Mouse (Mus musculus): Measurements from ENCODE around the gene Plbd1.

Plbd1 gene

GRCm38 (mm10) chr6:136661706-136662016 is at the start of gene Plbd1:
Plbd1 (minus strand) TSS chr6:136661928.
- peak; percentile 77 to 83 for DNase-seq

GRCm38 (mm10) chr6:136710408-136710807 is 48.7 kb upstream of the Plbd1 start:
- DNase-seq, result no peak

- DNase-seq, result no peak
These were observed 46.9 kb upstream of the Plbd1 start for GRCm38 (mm10) chr6:136708597-136708996.

- no peak for DNase-seq
These were observed 40.1 kb upstream of the Plbd1 start for GRCm38 (mm10) chr6:136701878-136702277.

- DNase-seq, result no peak
These were observed 39.5 kb upstream of the Plbd1 start for GRCm38 (mm10) chr6:136701185-136701584.

- no peak for DNase-seq
These were observed 29.6 kb upstream of the Plbd1 start for GRCm38 (mm10) chr6:136691314-136691713.

GRCm38 (mm10) chr6:136690527-136690926 is 28.8 kb upstream of the Plbd1 start:
- no peak for DNase-seq

- DNase-seq, result peak; percentile 4 to 8
These were observed 28.2 kb upstream of the Plbd1 start for GRCm38 (mm10) chr6:136689790-136690413.

GRCm38 (mm10) chr6:136685433-136685832 is 23.7 kb upstream of the Plbd1 start:
- no peak for DNase-seq

GRCm38 (mm10) chr6:136683410-136684334 is 21.9 kb upstream of the Plbd1 start:
- no peak for DNase-seq

GRCm38 (mm10) chr6:136679381-136679780 is 17.7 kb upstream of the Plbd1 start:
- DNase-seq, result no peak

GRCm38 (mm10) chr6:136674935-136675334 is 13.2 kb upstream of the Plbd1 start:
- no peak for DNase-seq

- peak in 1 of 2 experiments; percentile 24 for DNase-seq
These were observed 10.7 kb upstream of the Plbd1 start for GRCm38 (mm10) chr6:136672467-136672866.

- DNase-seq, result no peak
These were observed 7.5 kb upstream of the Plbd1 start for GRCm38 (mm10) chr6:136669274-136669673.

GRCm38 (mm10) chr6:136668266-136668986 is 6.7 kb upstream of the Plbd1 start:
- no peak for DNase-seq

- no peak for DNase-seq
These were observed 335 bp upstream of the Plbd1 start for GRCm38 (mm10) chr6:136662063-136662462.

- no peak for DNase-seq
These were observed 660 bp downstream of the Plbd1 start for GRCm38 (mm10) chr6:136660831-136661705.

GRCm38 (mm10) chr6:136659226-136659625 is 2.5 kb downstream of the Plbd1 start:
- no peak for DNase-seq

GRCm38 (mm10) chr6:136658303-136658702 is 3.4 kb downstream of the Plbd1 start:
- no peak for DNase-seq

- no peak for DNase-seq
These were observed 5.9 kb downstream of the Plbd1 start for GRCm38 (mm10) chr6:136655786-136656185.

- DNase-seq, result no peak
These were observed 7.3 kb downstream of the Plbd1 start for GRCm38 (mm10) chr6:136654470-136654869.

GRCm38 (mm10) chr6:136653331-136653730 is 8.4 kb downstream of the Plbd1 start:
- no peak for DNase-seq

- DNase-seq, result no peak
These were observed 11.1 kb downstream of the Plbd1 start for GRCm38 (mm10) chr6:136650664-136651063.
